Mouse (Mus musculus) left cerebral cortex, adult 18-20 months (tissue): ENCODE data around the gene Tmprss2. TPM values are rescaled to one million over a fixed set of nuclear protein-coding genes. Genes with fewer than 3 reads are reported as not detected.

ENCODE experiments used
- DNase-seq, 2 experiments: peaks; one replicate each; pipeline ENCODE4 v3.0.0; 2021 to 2022; ENCODE audit warnings: low spot score in 2 of 2, mixed read lengths in 1 of 2
- long read RNA-seq, 2 experiments: library from polyadenylated mRNA; stranded (forward); transcript quantifications; one replicate each; pipeline ENCODE4 v2.0.0; 2021
- total RNA-seq, 2 experiments: library from RNA; stranded (reverse); gene quantifications; 2 replicates each; pipeline ENCODE4 v1.2.3; 2021

Gene Tmprss2
- not detected for total RNA-seq
- long read RNA-seq, experiment 1 = 0 reads
- long read RNA-seq, experiment 2 = 0 reads

DNA sequence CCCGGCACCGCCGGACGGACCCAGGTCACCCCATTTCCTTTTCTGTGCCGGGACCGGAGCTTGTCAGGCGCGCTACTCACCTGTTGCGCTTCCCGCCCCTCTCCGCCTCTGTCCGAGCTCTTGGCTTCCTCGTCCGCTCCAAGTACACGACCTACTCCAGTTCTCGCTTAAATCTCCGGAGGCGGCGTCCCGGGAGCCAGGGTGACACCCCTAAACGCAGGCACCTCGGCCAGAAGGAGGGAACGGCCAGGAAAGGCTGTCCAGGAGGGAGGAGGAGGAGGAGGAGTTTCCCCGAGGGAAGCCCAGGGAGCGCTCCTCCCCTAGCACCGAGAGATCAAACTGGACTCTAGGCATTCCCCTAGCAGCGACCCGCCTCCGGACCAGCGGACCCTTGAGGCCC lies at the start of gene Tmprss2:
Gene Tmprss2 (minus strand): TSS at position 257 of the 400 bp plus-strand sequence.
- DNase-seq = no peak

DNA sequence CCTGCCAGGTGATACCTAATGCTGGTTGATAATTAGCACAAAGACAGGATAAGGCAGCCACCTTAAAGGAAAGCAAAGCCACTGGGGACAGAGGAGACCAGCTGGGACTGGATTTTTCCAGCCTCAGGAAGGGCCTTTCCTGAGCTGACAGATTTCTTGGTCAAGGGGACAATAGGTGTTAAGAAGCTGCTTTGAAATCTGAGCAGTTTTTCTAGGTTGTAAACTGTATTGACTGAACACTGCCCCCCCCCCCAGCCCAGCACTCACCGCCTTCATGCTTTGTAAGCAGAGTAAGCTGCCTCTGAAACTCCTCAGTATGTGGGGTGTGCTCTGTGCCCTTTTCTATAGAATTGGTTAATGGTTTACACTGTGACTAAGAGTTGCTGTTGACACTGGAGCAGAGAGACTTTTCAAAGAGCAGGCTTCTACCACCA lies 48.2 kb upstream of the Tmprss2 start:
- DNase-seq = no peak

DNA sequence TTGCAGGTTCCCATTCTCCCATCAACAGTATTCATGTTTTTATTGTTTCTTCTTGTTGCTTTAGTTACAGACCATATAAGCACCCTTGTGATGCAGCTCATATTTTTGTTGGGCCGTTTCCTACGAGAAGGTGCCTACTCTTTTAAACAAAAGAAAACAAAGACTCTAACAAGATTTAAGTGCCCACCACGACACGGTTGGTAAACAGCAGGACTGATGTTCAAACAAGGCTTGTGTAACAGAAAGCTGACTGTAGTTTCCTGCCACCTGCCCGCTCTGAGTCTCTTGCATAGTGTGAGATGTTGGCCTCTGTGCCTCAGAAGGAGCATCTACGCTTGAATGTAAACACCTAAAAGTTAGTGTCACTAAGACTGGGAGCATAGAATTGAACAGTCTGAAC lies 47.5 kb upstream of the Tmprss2 start:
- no peak for DNase-seq

DNA sequence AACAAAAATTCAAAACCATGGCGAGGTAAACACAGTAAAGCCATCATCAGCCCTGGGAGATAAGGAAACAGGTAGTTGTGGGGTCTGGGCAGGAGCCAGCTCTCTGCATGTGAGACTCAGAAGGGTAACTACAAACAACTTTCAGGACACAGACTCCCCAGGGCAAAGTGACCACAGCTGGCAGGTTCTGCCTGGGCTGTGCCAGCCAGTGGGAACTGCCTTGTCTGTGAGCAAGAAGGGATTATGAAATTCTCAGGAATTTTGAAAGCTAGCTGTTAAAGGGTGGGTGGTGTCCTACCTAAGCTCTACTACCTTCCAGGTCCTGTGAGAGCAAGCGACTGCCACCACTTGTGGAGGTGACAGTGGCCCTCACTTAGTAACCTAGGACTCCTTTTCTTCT lies 44.8 kb upstream of the Tmprss2 start:
- DNase-seq = no peak

DNA sequence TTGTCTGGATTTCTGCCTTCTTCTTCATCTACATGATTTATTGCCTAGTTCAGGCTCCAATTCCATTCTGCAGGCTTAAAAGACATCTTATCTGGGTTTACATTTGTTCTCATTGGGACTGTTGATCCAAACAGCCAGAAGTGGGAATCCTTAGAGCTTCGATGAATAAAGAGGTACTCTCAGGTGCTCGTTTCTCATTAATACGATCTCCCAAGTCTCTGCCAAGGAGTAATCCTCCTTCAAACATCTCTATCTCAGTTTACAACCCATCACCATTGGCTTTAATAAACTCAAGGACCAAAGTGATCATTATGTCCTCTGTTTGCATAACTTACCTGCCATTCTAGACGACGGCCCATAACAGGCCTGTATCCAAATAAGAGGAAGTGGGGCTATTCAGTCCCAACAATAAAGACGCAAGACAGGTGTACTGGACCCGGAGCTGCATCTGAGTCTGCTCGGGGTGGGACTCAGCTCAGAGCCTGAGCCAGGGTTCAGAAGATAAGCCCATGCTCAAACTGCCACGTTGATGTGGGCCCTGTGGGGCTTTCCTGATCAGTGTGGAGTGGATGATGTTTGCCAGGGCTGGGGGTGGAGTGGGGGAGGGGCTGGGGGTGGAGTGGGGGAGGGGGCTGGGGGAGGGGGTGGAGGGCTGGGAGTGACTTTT lies 38.7 kb upstream of the Tmprss2 start:
- no peak for DNase-seq

DNA sequence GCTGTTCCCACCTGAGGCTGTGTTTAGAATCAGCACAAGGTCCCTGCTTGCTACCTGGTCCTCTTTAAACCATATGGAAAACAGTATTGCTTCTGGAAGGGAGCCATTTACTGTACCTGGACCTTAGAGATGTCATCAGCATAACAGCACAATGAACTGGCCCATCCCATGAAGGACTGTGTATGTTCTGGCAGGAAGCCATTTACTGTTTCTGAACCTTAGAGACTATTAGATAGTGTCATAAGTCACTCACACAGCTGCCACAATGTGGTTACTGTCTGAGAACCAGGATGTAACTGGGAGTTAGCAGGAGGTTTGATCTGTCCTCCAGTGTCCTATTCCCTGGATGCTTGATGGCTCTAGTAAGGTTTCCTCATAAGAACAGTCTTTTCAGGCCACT lies 33.7 kb upstream of the Tmprss2 start:
- no peak for DNase-seq

DNA sequence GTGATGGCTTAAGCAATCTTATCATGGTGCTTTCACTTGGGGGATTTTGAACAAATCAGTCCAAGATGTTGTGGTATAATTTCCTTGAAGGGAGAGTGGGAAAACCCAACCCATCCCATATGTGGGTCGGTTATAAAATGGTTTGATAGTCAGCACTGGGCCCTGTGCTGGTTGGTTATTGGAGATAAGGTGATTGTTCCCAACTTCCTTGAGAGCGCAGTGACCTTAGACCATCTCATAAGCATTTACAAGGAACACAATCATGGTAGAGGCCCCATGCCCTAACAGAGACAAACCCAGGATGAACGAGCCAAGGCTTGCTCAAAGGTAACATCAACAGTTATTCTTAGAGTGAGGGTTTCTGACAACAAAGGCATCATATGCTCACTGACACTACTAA lies 28.6 kb upstream of the Tmprss2 start:
- DNase-seq = no peak

DNA sequence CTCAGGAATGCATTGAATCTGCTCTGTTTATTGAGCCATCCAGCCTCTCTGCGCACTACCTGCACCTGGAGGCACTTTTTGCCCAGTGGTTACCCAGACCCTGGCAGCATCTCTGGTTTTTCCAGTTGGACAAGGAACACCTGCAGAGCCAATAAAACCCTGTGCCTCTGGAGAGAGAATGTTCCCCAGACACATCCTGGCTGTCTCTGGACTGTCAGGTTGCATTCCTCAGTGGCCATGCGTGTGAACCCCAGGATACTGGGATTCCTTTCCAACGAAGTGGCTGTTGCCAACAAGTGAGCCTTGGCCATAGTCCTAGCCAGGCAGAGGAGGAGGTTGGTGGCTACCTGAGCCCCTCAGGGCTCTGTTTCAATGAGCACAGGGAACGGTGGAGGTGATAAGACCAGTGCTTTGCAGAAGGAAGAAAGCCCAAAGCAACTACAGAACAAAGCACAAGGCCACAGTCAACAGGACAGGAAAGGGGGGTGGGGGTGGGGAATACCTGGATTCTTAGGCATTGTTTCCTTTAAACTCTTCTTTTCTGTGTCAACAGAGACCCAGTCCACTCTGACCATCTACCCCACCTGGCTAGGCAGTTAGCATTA lies 22.0 kb upstream of the Tmprss2 start:
- no peak for DNase-seq

DNA sequence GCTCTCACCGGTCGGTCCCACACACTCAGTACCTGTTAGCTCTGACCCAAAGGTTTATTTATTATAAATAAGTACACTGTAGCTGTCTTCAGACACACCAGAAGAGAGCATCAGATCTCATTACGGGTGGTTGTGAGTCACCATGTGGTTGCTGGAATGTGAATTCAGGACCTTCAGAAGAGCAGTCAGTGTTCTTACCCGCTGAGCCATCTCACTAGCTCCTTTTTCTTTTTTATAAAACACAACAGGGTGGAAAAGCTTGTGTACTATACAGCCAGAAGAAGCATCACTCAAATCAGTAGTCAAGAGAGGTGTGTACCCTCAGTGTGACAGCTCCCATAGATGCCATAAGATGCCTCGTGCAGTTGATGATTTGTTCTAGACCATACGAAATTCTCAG lies 12.2 kb upstream of the Tmprss2 start:
- DNase-seq = no peak

DNA sequence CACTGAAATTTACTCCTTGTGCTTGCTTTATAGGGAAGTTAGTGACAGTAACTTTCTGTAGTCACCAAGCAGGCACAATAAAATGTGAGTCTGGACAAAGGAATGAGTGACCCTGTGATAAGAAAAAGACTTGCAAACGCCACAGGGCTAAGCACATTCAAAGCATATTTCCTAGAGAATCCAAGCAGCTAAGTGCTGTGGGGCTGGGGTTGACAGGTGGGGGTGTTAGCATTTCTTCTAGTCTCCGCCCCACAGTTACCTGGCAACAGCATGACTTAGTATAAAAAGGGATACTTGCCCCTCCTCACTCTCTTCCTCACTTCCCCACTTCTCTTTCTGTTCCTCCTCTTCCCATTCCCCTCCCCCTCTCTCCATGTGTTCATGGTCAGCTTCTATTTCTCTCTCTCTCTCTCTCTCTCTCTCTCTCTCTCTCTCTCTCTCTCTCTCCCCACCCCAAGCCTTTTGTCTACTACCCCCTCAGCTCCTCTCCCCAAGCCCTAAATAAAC lies 11.4 kb upstream of the Tmprss2 start:
- DNase-seq = no peak

DNA sequence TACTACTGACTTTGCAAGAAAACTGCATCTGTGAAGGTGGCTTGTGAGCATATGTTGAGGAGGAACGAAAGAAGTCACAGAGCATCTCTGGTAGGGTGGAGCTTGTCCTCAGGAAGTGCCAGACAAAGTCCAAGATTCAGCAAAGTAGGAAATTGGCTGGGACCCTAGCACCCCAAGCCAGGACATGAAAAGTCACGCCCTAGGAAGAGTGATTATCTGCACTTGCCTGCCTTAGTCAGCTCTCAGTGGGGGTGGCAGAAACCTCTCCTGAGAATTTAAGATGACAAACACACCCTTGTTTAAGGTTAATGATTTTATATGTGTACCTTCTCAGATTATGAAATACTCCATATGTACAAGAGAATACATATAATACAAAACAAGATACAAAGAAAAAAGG lies 7.3 kb upstream of the Tmprss2 start:
- no peak for DNase-seq

DNA sequence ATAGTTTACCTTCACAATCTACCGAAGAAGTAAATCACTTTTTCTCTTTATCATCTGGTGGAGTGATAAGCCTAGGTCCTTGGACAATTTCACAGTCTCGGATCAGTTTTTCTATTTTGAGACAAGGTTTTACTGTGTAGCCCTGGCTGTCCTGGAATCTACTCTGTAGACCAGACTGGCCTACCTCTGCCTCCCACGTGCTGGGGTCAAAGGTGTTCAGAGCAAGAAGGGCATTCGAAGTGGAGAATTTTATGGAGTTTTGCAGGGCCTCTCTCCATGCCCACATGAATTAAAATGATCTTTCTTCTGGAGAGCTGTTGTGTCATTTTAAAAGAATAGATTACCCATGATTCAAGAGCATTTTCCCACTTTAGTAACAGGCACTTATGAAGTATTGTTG lies 1.0 kb upstream of the Tmprss2 start:
- DNase-seq = no peak

DNA sequence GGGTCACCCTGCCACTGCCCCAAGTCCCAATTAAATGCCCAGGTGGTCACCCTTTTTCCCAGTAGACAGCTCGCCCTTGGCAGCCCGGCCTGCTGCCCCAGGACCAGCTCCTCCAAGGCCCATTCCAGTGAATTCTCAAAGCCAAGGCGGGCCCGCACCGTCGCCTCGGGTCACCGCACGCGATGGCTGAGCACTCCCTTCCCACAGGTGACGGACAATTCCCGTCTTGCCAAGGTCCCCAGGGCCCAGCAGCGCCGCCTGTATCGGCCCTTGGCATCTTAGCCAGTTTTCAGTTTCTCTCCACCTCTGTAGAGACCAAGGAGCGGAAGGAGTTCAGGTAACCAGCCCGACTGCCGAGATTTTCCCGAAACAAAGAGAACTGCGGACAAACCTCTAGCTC lies 749 bp downstream of the Tmprss2 start:
- peak in 1 of 2 experiments; percentile 3 for DNase-seq

DNA sequence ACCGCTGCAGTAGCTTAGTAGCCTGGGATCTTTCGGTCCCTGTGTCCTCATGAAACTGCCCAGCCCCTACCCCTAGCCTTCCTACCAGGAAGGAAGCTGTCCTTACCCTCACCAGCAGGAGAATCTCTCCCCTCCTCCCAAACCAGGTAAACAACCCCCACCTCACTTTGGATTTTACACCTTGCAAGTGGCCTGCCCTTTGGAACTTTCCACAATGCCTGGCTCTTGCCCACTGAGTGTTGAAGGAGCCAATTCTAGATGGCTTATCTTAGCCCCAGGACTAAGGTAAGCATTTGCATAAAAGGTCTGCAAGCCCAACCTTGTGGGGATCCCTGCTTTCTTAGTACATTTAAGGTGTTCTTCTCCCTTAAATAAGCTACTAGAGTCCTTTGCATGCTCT lies 1.3 kb downstream of the Tmprss2 start:
- DNase-seq = no peak

DNA sequence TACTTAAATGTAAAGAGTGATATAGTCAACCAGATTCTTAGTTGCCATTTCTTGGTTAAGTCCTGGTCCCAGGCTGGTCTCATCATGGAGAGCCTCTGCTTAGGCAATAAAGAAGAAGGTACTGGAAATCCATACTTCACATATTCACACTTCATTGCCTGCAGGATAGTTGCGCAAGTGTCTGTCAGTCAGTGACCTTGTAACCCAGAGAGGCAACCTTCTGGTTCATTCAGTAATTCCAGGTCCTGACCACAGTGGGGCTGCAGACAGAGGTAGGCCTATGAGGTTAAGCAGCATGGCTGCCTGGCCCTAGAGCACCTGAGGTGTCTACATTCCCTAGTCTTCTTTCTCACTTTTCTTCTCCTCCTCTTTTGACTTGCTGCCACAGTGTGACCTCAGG lies 3.0 kb downstream of the Tmprss2 start:
- DNase-seq = no peak

DNA sequence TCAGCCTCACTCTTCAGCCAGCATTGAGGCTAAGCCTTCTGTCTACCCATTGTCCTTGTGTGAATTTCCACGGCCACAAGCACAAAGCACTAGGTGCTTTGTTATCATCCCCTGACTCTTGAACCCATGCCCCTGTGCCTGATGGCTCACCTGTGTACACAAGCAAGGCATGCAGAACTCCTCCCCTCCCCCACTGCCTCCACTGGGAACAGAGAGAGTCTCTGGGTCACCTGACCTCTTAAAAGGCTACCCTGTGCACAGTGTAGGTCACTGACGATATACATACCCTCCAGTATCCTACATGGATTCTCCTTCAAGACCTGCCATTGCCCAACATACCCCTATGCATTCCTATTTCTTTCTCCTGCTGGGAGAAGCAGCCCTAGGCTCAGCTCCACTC lies 4.2 kb downstream of the Tmprss2 start:
- no peak for DNase-seq

DNA sequence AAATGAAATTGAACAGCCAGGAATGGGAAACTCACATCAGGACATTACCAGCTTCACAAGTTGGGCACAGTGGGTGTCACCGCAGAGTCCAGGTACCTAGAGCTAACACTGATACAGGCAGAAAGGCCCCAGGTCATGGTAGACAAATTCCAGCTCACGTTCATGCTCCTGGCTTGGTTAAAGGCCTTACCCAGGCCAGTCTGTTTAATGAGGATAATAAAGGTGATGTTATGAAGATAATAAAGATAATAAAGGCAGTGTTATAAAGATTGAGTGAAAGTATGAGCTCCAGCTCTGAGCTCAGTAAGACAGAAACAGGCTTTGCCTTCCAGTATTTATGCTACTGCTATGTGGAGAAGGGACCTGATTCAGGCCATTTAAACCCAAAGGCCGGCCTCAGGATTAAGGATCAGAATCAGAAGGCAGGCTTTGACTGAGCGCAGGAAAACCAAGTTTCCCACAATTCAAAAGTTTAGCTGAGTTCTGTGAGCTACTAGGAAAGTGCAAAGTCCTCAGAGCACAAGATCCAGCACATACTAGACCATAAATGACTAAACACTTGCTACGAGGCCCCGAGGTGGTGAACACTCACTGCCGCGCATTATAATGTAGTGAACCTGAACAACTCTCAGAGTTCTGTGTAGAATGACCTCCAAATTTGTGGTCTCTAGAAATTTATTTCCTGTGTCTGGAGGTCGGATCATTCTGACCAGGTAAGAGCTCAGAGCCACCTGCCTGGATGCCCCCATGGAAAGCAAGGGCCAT lies 4.9 kb downstream of the Tmprss2 start:
- DNase-seq = no peak

DNA sequence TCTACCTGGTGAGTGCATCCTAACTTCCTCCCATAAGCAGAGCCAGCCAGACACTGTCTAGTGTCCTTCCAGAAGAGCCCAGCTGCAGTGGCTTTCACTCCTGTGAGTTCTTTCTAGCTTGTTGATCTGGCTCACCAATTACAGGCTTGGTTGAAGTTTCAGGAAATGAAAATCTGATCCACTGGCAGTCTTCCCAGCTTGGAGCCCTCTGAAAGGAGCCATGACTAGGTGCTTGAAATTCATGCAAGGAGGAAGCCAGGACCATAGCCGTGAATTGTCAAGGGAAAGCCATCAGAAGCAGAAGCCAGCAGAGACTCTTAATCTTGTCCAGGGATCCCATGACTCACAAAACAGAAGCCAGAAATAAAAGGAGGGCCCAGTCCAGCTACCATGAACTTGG lies 8.7 kb downstream of the Tmprss2 start:
- DNase-seq = peak; percentile 6 to 27

DNA sequence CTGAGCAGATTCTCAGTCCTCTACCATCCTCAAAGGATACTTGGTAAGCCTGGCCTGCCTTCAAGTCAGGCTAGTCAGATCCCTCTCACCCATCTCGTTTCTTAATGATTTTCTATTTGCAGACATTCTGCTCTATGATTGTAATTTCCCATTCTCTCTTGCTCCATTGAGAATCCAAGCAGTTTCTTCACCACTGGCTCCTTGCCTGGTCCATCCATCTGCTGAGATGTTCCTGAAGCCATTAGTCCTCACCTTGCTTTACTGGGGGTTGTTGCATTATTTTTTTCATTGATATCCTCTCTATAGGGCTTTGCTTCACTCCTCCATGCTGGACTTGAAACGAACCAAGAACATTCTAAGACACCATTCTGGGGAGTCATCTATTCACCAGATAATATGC lies 10.4 kb downstream of the Tmprss2 start:
- no peak for DNase-seq

DNA sequence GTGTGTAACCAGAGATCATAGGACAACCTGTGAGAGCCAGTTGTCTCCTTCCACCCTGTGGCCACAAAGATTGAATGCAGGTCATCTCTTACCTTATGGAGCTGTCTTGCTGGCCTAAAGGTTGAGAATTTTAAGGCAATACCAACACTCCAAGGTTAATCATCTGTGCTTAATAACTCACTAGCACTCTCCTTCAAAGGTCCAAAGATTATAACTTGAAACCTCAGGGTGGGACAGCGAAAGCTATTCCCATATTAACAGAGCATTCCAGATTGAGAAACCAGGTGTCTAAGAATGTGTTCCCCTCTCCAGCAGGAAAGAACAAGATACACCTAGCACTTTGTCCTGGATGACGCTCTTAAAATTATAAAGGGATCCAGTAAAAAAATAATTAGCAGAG lies 12.9 kb downstream of the Tmprss2 start:
- no peak for DNase-seq

DNA sequence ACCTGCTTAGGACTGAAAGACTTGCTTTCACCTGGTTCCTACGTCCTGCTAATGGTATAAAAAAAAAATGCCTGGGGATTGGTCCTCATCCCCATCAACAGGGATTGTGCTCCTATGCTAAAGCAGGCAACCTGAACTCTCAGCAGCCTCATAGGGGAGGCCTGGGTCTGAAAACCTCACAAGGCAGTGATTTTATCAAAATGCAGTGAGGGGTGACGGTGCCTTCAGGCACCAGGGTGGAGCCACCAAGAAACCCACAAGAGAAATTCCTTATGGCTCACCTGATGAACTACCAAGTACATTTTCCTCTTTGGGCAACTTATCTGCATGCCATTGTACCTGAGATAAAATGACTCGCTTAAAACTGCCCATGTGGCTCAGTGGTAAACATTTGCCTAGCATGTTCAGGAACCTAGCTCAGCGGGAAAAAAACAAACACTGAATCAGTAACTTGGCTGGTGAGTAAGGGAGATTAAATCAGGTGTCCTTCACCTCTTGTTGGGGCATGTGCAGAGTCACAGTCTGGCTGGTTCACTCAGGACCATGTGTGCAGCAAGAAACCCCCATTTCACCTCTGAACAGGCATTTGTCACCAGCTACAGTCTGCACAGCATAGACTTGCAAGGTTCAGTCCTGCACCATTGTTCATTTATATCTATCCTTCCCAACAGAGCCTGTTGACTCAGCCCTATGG lies 17.0 kb downstream of the Tmprss2 start:
- no peak for DNase-seq

DNA sequence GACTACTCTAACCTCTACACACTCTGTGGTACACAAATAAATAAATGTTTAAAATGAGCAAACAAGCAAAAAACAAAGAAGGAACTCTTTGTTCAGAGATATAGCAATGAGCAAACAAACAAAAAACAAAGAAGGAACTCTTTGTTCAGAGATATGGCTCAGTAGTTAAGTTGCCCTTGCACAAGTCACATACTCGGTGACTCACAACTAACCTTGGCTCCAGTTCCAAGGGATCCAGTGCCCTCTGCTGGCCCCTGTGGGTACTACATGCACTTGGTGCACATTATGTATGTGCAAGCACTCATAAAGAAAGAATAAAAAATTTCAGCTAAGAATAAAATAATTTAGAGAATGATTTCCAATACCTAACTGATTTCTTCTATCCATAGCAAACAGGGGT lies 17.9 kb downstream of the Tmprss2 start:
- peak; percentile 28 to 55 for DNase-seq
